Mouse (Mus musculus): ENCODE results near the gene Cmss1.

- TF ChIP-seq GATA1 (IDR thresholded peaks at IDR 0.05; ENCODE audit: low read length) (no peak), TAL1 (IDR thresholded peaks at IDR 0.05; ENCODE audit: low read length) (no peak)
Observed at GRCm38 (mm10) chr16:57563453-57563852, 43.2 kb downstream of the Cmss1 start.
